Mouse (Mus musculus) adrenal gland, postnatal 10 days (tissue): Measurements from ENCODE around the gene Crygb. TPM values are rescaled to one million over a fixed set of nuclear protein-coding genes. Genes with fewer than 3 reads are reported as not detected.
"Not testable (repeated sequence)": the region's sequence is repeated elsewhere in the genome, so short reads cannot be mapped to it uniquely, and the experiment has no call there.

Experiments used
- DNase-seq: peaks from one replicate; pipeline ENCODE4 v3.0.0; 2021; ENCODE audit warnings: mixed read lengths
- total RNA-seq, 2 experiments: library from RNA; stranded (reverse); gene quantifications; 2 replicates each; pipeline ENCODE4 v1.2.3; 2021

Crygb gene
- total RNA-seq, 2 experiments from 2014 or later: not detected

GRCm38 (mm10) chr1:65067842-65068241 is 14.2 kb downstream of the Crygb start:
- no peak for DNase-seq

DNA sequence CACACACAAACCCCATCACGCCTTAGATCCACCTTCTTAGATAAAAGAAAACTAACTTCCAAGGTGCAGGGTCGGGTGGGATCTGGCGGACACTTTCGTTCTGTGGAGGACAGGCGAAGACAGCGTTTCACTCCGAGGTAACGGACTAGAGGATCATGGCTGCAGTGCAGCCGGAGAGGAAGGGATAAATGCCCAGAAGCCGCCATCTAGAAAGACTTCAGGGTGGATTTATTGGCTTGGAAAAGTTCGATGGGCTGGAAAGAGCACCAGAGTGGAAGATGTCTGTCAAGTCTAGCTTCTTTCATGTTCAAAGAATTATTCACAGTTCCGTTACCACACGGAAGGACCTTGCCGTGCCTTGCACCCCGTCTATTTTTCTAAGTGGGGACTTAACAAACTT is 17.9 kb downstream of the Crygb start:
- no peak for DNase-seq

DNA sequence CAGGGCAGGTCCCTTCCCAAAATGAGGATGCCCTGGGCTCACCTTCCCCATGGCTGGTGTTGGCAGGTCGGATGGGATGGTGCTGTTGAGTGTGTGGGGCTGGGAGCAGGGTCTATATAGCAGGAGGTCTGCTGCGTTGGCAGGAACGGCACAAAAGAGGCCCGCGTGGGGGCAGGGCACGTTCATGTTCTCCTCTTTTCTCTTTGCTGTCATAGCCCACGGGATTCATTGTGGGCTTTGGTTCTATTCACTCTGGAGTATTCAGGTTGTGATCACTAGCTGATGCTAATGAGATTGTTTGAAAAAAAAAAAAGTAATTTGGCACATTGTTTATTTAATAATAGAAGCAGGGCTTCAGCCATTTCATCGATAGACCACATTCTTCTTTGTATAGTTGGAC is 18.7 kb downstream of the Crygb start, which contains the start of gene Crygd:
Crygd (minus strand) TSS at position 101 of the 400 bp plus-strand sequence.
- DNase-seq: no peak

- DNase-seq: no peak
These were observed 29.9 kb downstream of the Crygb start for GRCm38 (mm10) chr1:65052140-65052539.

- DNase-seq: no peak
These were observed 30.4 kb downstream of the Crygb start for GRCm38 (mm10) chr1:65051696-65052095.

DNA sequence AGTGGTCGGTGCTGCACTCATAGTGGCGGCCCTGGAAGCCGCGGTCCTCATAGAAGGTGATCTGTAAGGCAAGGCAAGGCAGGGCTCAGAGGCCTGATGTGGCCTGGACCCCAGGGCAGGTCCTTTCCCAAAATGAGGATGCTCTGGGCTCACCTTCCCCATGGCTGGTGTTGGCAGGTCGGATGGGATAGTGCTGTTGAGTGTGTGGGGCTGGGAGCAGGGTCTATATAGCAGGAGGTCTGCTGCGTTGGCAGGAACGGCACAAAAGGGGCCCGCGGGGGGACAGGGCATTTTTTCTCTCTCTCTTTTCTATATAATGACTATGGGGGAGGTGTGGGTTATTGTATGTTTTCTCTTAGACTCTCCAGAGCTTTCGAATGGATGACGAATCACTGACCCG is 31.1 kb downstream of the Crygb start, which contains the start of gene Cryge:
Cryge (minus strand) TSS at position 198 of the 400 bp plus-strand sequence.
- not testable (repeated sequence) for DNase-seq

DNA sequence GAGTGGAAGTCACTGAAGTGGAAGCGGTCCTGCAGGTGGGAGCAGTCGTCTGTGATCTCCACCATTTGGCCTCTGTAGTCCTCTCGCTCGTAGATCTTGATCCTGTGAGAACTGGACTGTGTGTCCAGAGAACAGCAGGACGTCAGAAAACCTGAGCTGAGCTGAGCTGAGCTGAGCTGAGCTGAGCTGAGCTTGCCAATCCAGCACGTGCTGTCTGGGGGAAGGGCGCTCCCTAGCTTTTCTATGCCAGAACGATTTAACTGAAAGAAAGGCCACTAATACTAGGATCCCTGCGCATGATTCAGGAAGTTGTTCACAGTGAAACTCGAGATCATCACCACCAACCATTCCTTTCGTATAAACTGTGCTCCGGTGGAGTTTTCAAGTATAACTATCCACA is 33.3 kb downstream of the Crygb start:
- peak; percentile 72 for DNase-seq

GRCm38 (mm10) chr1:65046401-65047109 is 35.5 kb downstream of the Crygb start:
- peak; percentile 56 for DNase-seq

- peak; percentile 54 for DNase-seq
These were observed 38.7 kb downstream of the Crygb start for GRCm38 (mm10) chr1:65043433-65043832.

GRCm38 (mm10) chr1:65041837-65042236 is 40.3 kb downstream of the Crygb start:
- DNase-seq: no peak

GRCm38 (mm10) chr1:65040806-65041205 is 41.3 kb downstream of the Crygb start:
- DNase-seq: peak; percentile 79

DNA sequence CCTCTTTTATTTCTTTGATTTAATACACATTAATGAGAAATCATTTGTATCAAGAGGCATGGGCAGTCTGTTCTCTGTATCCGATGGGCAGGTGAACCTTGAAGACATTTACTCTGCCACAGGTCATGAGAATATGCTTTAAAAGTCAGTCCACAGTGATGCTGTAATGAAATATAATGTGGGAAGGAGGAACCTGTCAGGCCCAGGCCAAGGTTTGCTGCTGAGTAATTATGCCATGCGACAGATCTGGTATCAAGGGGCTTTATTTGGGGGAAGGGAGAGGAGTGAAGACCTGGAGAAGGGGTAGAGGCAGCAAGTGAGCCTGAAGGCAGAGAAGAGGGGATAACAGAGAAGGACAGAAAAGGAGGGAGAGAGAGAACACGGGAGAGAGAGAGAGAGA is 42.4 kb downstream of the Crygb start:
- no peak for DNase-seq

DNA sequence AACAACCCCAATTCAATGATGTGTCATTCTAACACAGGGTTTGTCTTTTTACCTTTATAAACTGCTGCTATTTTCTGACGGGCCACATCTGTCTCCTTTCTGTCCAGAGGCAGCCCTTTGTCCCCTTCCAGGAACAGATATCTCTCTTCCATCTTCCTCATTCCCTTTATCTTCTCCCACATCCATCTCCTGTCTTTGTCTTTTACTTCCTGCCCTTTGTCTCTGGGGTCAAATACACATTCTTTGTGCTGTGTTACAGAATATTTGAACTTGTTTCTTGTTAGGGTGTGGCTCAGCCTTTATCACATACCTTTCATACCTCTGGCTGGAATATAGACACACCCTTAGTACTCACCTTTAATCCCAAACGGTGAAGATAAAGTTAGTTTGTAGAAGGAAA is 44.5 kb downstream of the Crygb start:
- DNase-seq: no peak

- no peak for DNase-seq
These were observed 46.6 kb downstream of the Crygb start for GRCm38 (mm10) chr1:65035513-65035912.

GRCm38 (mm10) chr1:65032641-65033040 is 49.4 kb downstream of the Crygb start, which contains the start of gene Akr1cl:
Akr1cl (minus strand) TSS chr1:65032759.
- peak; percentile 68 for DNase-seq

Other genes with a start within 250 kb of the Crygb start
- gene Plekhm3, start 125.5 kb downstream of the Crygb start, total RNA-seq: 10 to 100 TPM; 16.2 to 22.5 TPM
- 100 to 1,000 TPM; 263 to 490 TPM for gene Akr1cl, start 49.5 kb downstream of the Crygb start, total RNA-seq
- gene Cryge, start 31.1 kb downstream of the Crygb start, total RNA-seq: not detected
- gene Crygd, start 18.8 kb downstream of the Crygb start, total RNA-seq: not detected
- gene Crygc, start 8.6 kb downstream of the Crygb start, total RNA-seq: not detected
- not detected for gene Cryga, start 21.1 kb upstream of the Crygb start, total RNA-seq
- not detected for gene Gm28845, start 37.3 kb upstream of the Crygb start, total RNA-seq
- under 1 TPM; 0.24 to 0.36 TPM for gene D630023F18Rik, start 40.9 kb upstream of the Crygb start, total RNA-seq
- 100 to 1,000 TPM; 272 to 322 TPM for gene Idh1, start 104.2 kb upstream of the Crygb start, total RNA-seq
- gene Pikfyve, start 104.4 kb upstream of the Crygb start, total RNA-seq: 10 to 100 TPM; 22.8 to 26.2 TPM
- gene Pth2r, start 199.8 kb upstream of the Crygb start, total RNA-seq: not detected